Mouse (Mus musculus) MEL (cell line): Measurements from ENCODE around the gene Sgca. TPM values are rescaled to one million over a fixed set of nuclear protein-coding genes. Genes with fewer than 3 reads are reported as not detected.

Source experiments
- DNase-seq: peaks from one replicate; pipeline ENCODE4 v3.0.0; 2011; ENCODE audit warnings: low read depth, low spot score
- H3K27ac ChIP-seq: 2 replicates; pipeline ENCODE4 v1.5.1; 2012; ENCODE audit warnings: low read depth, mild to moderate bottlenecking, control low read depth, low read length, moderate library complexity; ENCODE audit not compliant: control insufficient read depth
- H3K27me3 ChIP-seq, 2 experiments: fragments of 150-350 bp in 1 of 2; sonication (generic) in 1 of 2; 2 replicates each; pipeline ENCODE4 v1.6.1; 2012; ENCODE audit warnings: low read length in 2 of 2, mild to moderate bottlenecking in 2 of 2, improper control_type of control experiment in 1 of 2, moderate library complexity in 1 of 2; ENCODE audit not compliant: insufficient read depth in 2 of 2, control insufficient read depth in 1 of 2
- H3K36me3 ChIP-seq, 2 experiments: 2 replicates each; pipeline ENCODE4 v1.6.1; 2012 to 2014; ENCODE audit warnings: low read length in 2 of 2, improper control_type of control experiment in 1 of 2, inconsistent platforms in 1 of 2, mild to moderate bottlenecking in 1 of 2; ENCODE audit not compliant: insufficient read depth in 2 of 2, control insufficient read depth in 1 of 2
- H3K4me1 ChIP-seq, 2 experiments: fragments of 150-350 bp in 1 of 2; sonication (generic) in 1 of 2; 2 replicates each; pipeline ENCODE4 v1.6.1; 2012; ENCODE audit warnings: low read length in 2 of 2, improper control_type of control experiment in 1 of 2, mild to moderate bottlenecking in 1 of 2; ENCODE audit not compliant: insufficient read depth in 2 of 2, control insufficient read depth in 1 of 2
- H3K4me3 ChIP-seq, 2 experiments: fragments of 150-350 bp in 1 of 2; sonication (generic) in 1 of 2; 2 replicates each; pipeline ENCODE4 v1.5.1; 2012; ENCODE audit warnings: low read depth in 2 of 2, low read length in 2 of 2, mild to moderate bottlenecking in 2 of 2, moderate library complexity in 2 of 2, control low read depth in 1 of 2, improper control_type of control experiment in 1 of 2; ENCODE audit not compliant: control insufficient read depth in 1 of 2, insufficient read depth in 1 of 2
- H3K79me2 ChIP-seq: 2 replicates; pipeline ENCODE4 v1.6.1; 2012; ENCODE audit warnings: mild to moderate bottlenecking, low read length, moderate library complexity; ENCODE audit not compliant: control insufficient read depth, poor library complexity, insufficient read depth
- H3K9ac ChIP-seq: 2 replicates; pipeline ENCODE4 v1.6.1; 2012; ENCODE audit warnings: low read depth, mild to moderate bottlenecking, control low read depth, low read length, moderate library complexity; ENCODE audit not compliant: control insufficient read depth, poor library complexity, severe bottlenecking
- H3K9me3 ChIP-seq: fragments of 150-350 bp; sonication (generic); replicated peaks from 2 replicates; pipeline ENCODE4 v1.6.1; 2012; ENCODE audit warnings: mild to moderate bottlenecking, low read length, improper control_type of control experiment, moderate library complexity; ENCODE audit not compliant: insufficient read depth
- CTCF ChIP-seq, 3 experiments: IDR thresholded peaks in 2 of 3; conservative IDR thresholded peaks in 1 of 3; 2 replicates each; pipeline ENCODE4 v1.5.1; 2011 to 2012; ENCODE audit warnings: low read length in 3 of 3, low read depth in 2 of 3, mild to moderate bottlenecking in 2 of 3, improper control_type of control experiment in 1 of 3, inconsistent platforms in 1 of 3, mixed read lengths in 1 of 3, moderate library complexity in 1 of 3; ENCODE audit not compliant: control insufficient read depth in 1 of 3, insufficient read depth in 1 of 3, poor library complexity in 1 of 3, severe bottlenecking in 1 of 3
- E2F4 ChIP-seq: IDR thresholded peaks from 2 replicates; pipeline ENCODE4 v1.6.1; 2011; ENCODE audit warnings: low read depth, low read length, improper control_type of control experiment, borderline replicate concordance
- EP300 ChIP-seq, 2 experiments: IDR thresholded peaks; 2 replicates each; pipeline ENCODE4 v1.6.1; 2011; ENCODE audit warnings: improper control_type of control experiment in 2 of 2, low read length in 2 of 2, low read depth in 1 of 2, mild to moderate bottlenecking in 1 of 2
- GABPA ChIP-seq: IDR thresholded peaks from 2 replicates; pipeline ENCODE4 v1.6.1; 2012; ENCODE audit warnings: low read depth, mild to moderate bottlenecking, inconsistent platforms, low read length, improper control_type of control experiment, moderate library complexity
- JUND ChIP-seq: IDR thresholded peaks from 2 replicates; pipeline ENCODE4 v1.6.1; 2011; ENCODE audit warnings: low read depth, mild to moderate bottlenecking, improper control_type of control experiment, low read length
- MAFK ChIP-seq: IDR thresholded peaks from 2 replicates; pipeline ENCODE4 v1.6.1; 2011; ENCODE audit warnings: low read depth, mild to moderate bottlenecking, low read length, improper control_type of control experiment, borderline replicate concordance
- MAX ChIP-seq: IDR thresholded peaks from 2 replicates; pipeline ENCODE4 v1.6.1; 2011; ENCODE audit warnings: low read length, improper control_type of control experiment
- MAZ ChIP-seq: IDR thresholded peaks from 2 replicates; pipeline ENCODE4 v1.6.1; 2012; ENCODE audit warnings: low read depth, mild to moderate bottlenecking, inconsistent platforms, low read length, improper control_type of control experiment
- MYC ChIP-seq: IDR thresholded peaks from 2 replicates; pipeline ENCODE4 v1.6.1; 2011; ENCODE audit warnings: low read depth, mild to moderate bottlenecking, low read length, improper control_type of control experiment, moderate library complexity
- NELFE ChIP-seq: IDR thresholded peaks from 2 replicates; pipeline ENCODE4 v1.6.1; 2011; ENCODE audit warnings: low read depth, low read length, improper control_type of control experiment
- POLR2AphosphoS5 ChIP-seq: IDR thresholded peaks from 2 replicates; pipeline ENCODE4 v1.6.1; 2012; ENCODE audit warnings: low read depth, borderline replicate concordance, mild to moderate bottlenecking, inconsistent platforms, low read length, moderate library complexity, mixed read lengths
- RAD21 ChIP-seq: IDR thresholded peaks from 2 replicates; pipeline ENCODE4 v1.6.1; 2011; ENCODE audit warnings: mild to moderate bottlenecking, low read depth, low read length, improper control_type of control experiment
- RCOR1 ChIP-seq: IDR thresholded peaks from 2 replicates; pipeline ENCODE4 v1.6.1; 2012; ENCODE audit warnings: low read depth, mild to moderate bottlenecking, inconsistent platforms, low read length, improper control_type of control experiment
- SIN3A ChIP-seq: IDR thresholded peaks from 2 replicates; pipeline ENCODE4 v1.6.1; 2012; ENCODE audit warnings: low read length, improper control_type of control experiment, inconsistent platforms
- TCF12 ChIP-seq: IDR thresholded peaks from 2 replicates; pipeline ENCODE4 v1.6.1; 2014; ENCODE audit warnings: low read depth, mild to moderate bottlenecking, inconsistent platforms, low read length, improper control_type of control experiment, moderate library complexity
- ZC3H11A ChIP-seq: IDR thresholded peaks from 2 replicates; pipeline ENCODE4 v1.6.1; 2012; ENCODE audit warnings: low read depth, mild to moderate bottlenecking, inconsistent platforms, low read length, improper control_type of control experiment
- ZNF384 ChIP-seq: IDR thresholded peaks from 2 replicates; pipeline ENCODE4 v1.6.1; 2012; ENCODE audit warnings: low read depth, mild to moderate bottlenecking, inconsistent platforms, low read length, improper control_type of control experiment
- polyA plus RNA-seq, 2 experiments: library from polyadenylated mRNA; stranded (reverse) in 1 of 2; unstranded in 1 of 2; fragments of >175 nt in 1 of 2; fragments of >200 nt in 1 of 2; gene quantifications; 2 replicates each; pipeline versions ENCODE4 v1.2.1 to v1.2.4; 2012; ENCODE audit warnings: low replicate concordance in 2 of 2, low read depth in 1 of 2; ENCODE audit not compliant: insufficient read length in 2 of 2, insufficient read depth in 1 of 2, missing spikeins in 1 of 2
- total RNA-seq: library from RNA; depleted of rRNA; stranded (reverse); fragments of 300-350 nt; gene quantifications from 2 replicates; pipeline ENCODE4 v1.2.3, GENCODE M21; 2012; rRNA removed

The Sgca gene
- total and polyA plus RNA-seq, 3 experiments: not detected

- no peak for TF ChIP-seq SIN3A
- TF ChIP-seq ZNF384: no peak
- TF ChIP-seq POLR2AphosphoS5: no peak
- TF ChIP-seq ZC3H11A: no peak
- no peak for TF ChIP-seq MAX
- no peak for TF ChIP-seq JUND
- TF ChIP-seq TCF12: no peak
- no peak for TF ChIP-seq RAD21
- no peak for TF ChIP-seq E2F4
- no peak for TF ChIP-seq CTCF (IDR thresholded peaks at IDR 0.05 in 2 of 3, conservative IDR thresholded peaks at IDR 0.05 in 1 of 3; ENCODE audit: control insufficient read depth in 1 of 3, insufficient read depth in 1 of 3, low read depth in 2 of 3, low read length in 3 of 3, poor library complexity in 1 of 3, severe bottlenecking in 1 of 3)
- no peak for TF ChIP-seq NELFE
- TF ChIP-seq RCOR1: no peak
- no peak for TF ChIP-seq MAFK
- TF ChIP-seq GABPA: no peak
- no peak for TF ChIP-seq MYC
- TF ChIP-seq, all 39 proteins: peak for 0
- DNase-seq: no peak
These were observed 60.3 kb downstream of the Sgca start for GRCm38 (mm10) chr11:94915675-94916403.

GRCm38 (mm10) chr11:94913302-94914090 lies 62.6 kb downstream of the Sgca start:
- no peaks in the 10 kb centered on the region for H3K9me3 ChIP-seq
- no peak for DNase-seq
- H3K4me1 ChIP-seq: no peaks in the 10 kb centered on the region
- TF ChIP-seq MAZ (no peak), EP300 (IDR thresholded peaks at IDR 0.05; ENCODE audit: low read depth in 1 of 2, low read length in 2 of 2) (no peak)
- no peak overlapping the region for H3K4me3 ChIP-seq
- peaks cover 5 to 22% of the 10 kb centered on the region in 2 experiments for H3K27me3 ChIP-seq
- no peaks in the 10 kb centered on the region for H3K36me3 ChIP-seq
- no peak overlapping the region for H3K9ac ChIP-seq
- no peak overlapping the region for H3K27ac ChIP-seq
- no peaks in the 10 kb centered on the region for H3K79me2 ChIP-seq

More at GRCm38 (mm10) chr11:94915675-94916403, 60.3 kb downstream of the Sgca start:
- H3K27me3 ChIP-seq: peaks cover 0 to 22% of the 10 kb centered on the region in 2 experiments; a peak in 3 of 4 replicates
- no peaks in the 10 kb centered on the region for H3K79me2 ChIP-seq
- no peak overlapping the region for H3K9ac ChIP-seq
- H3K36me3 ChIP-seq: no peaks in the 10 kb centered on the region
- no peak overlapping the region for H3K4me3 ChIP-seq
- no peaks in the 10 kb centered on the region for H3K4me1 ChIP-seq
- no peaks in the 10 kb centered on the region for H3K9me3 ChIP-seq
- no peak overlapping the region for H3K27ac ChIP-seq

Other genes starting within 250 kb of the Sgca start
- 0.16 and 0.19 TPM in 2 replicates for gene Cdc34b, start 234.5 kb downstream of the Sgca start, total RNA-seq
- under 1 TPM in 1 of 2 experiments, not detected in 1; 0.29 TPM for gene Cdc34b, start 234.5 kb downstream of the Sgca start, polyA plus RNA-seq
- gene Tmem92, start 193.6 kb downstream of the Sgca start, total RNA-seq: not detected in 2 replicates
- gene Tmem92, start 193.6 kb downstream of the Sgca start, polyA plus RNA-seq: not detected
- gene Col1a1, start 40.1 kb downstream of the Sgca start, total RNA-seq: 0.12 and 0.20 TPM in 2 replicates
- gene Col1a1, start 40.1 kb downstream of the Sgca start, polyA plus RNA-seq: under 1 TPM in 1 of 2 experiments, not detected in 1; 0.61 TPM
- gene Hils1, start 8.7 kb downstream of the Sgca start, total RNA-seq: not detected in 2 replicates
- not detected for gene Hils1, start 8.7 kb downstream of the Sgca start, polyA plus RNA-seq
- gene Ppp1r9b, start 14.7 kb upstream of the Sgca start, total RNA-seq: 113 and 150 TPM in 2 replicates
- 100 to 1,000 TPM in 1 of 2 experiments, 10 to 100 TPM in 1; 47.0 to 169 TPM for gene Ppp1r9b, start 14.7 kb upstream of the Sgca start, polyA plus RNA-seq
- 35.8 and 57.6 TPM in 2 replicates for gene Samd14, start 33.6 kb upstream of the Sgca start, total RNA-seq
- 1,000 to 10,000 TPM in 1 of 2 experiments, 100 to 1,000 TPM in 1; 101 to 1,219 TPM for gene Samd14, start 33.6 kb upstream of the Sgca start, polyA plus RNA-seq
- gene Pdk2, start 65.0 kb upstream of the Sgca start, total RNA-seq: 0.56 and 0.81 TPM in 2 replicates
- 1 to 10 TPM in 1 of 2 experiments, not detected in 1; 8.0 TPM for gene Pdk2, start 65.0 kb upstream of the Sgca start, polyA plus RNA-seq
- not detected in 2 replicates for gene Itga3, start 100.5 kb upstream of the Sgca start, total RNA-seq
- gene Itga3, start 100.5 kb upstream of the Sgca start, polyA plus RNA-seq: not detected
- not detected in 2 replicates for gene Dlx3, start 143.8 kb upstream of the Sgca start, total RNA-seq
- not detected for gene Dlx3, start 143.8 kb upstream of the Sgca start, polyA plus RNA-seq
- not detected in 2 replicates for gene Dlx4, start 169.9 kb upstream of the Sgca start, total RNA-seq
- not detected for gene Dlx4, start 169.9 kb upstream of the Sgca start, polyA plus RNA-seq